Mouse (Mus musculus) ES-E14 (cell line): Measurements from ENCODE around the gene Capn10.

Source experiments
- CHD2 ChIP-seq: IDR thresholded peaks from 2 replicates; pipeline ENCODE4 v1.6.1; 2014; ENCODE audit warnings: mild to moderate bottlenecking, low read depth, low read length, inconsistent platforms
- HCFC1 ChIP-seq: IDR thresholded peaks from 2 replicates; pipeline ENCODE4 v1.6.1; 2012; ENCODE audit warnings: low read length, inconsistent platforms, borderline replicate concordance; ENCODE audit not compliant: insufficient read depth
- MAFK ChIP-seq: IDR thresholded peaks from 2 replicates; pipeline ENCODE4 v1.6.1; 2014; ENCODE audit warnings: mild to moderate bottlenecking, low read depth, low read length, inconsistent platforms; ENCODE audit not compliant: insufficient read depth
- ZC3H11A ChIP-seq: IDR thresholded peaks from 2 replicates; pipeline ENCODE4 v1.6.1; 2012; ENCODE audit warnings: low read depth, mild to moderate bottlenecking, inconsistent platforms, low read length, borderline replicate concordance
- ZNF384 ChIP-seq: IDR thresholded peaks from 2 replicates; pipeline ENCODE4 v1.6.1; 2012; ENCODE audit warnings: low read depth, low read length, inconsistent platforms

DNA sequence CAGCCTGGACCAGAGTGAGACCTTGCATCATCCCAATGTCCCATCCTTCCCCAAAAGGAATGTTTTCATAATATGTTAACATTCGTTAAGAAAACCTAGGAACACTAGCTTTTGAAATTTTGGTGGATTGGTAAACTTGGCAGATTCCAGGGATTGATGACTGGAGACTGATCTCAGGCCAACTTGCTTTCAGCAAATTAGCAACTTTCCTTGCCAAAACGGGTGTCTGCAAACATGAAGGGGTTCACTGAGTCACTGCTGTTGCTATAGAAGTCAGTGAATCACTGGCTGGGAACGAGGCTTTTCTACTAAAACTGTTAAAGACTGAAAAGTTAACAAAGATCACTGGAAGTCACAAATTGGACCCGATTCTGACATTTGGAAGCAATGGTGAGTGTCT, 30.5 kb upstream of the Capn10 start:
- TF ChIP-seq ZC3H11A, result no peak
- no peak for TF ChIP-seq CHD2
- no peak for TF ChIP-seq MAFK
- TF ChIP-seq ZNF384, result no peak
- no peak for TF ChIP-seq HCFC1
